Mouse (Mus musculus) heart, postnatal 36 days (tissue): Measurements from ENCODE around the gene Uchl4. TPM values are rescaled to one million over a fixed set of nuclear protein-coding genes. Genes with fewer than 3 reads are reported as not detected.
"Not testable (repeated sequence)": the region's sequence is repeated elsewhere in the genome, so short reads cannot be mapped to it uniquely, and the experiment has no call there.

Source experiments
- DNase-seq, 2 experiments: peaks; one replicate each; pipeline ENCODE4 v3.0.0; 2021 to 2022
- intact Hi-C: fragments of 180-260 bp; cut with DNase I; formaldehyde crosslinking; loops from one replicate; pipeline ENCODE4 v1.15.1; 2025
- total RNA-seq, 2 experiments: library from RNA; stranded (reverse); gene quantifications; 2 replicates each; pipeline ENCODE4 v1.2.3; 2021

The Uchl4 gene
- total RNA-seq = 1 to 10 TPM; 1.8 to 3.1 TPM

- intact Hi-C loops = loop anchor here (2.0 kb wide), 1 partner anchor 18 kb away; the partner anchor contains the start of gene Map2k1
- no peak for DNase-seq
Observed at GRCm38 (mm10) chr9:64234768-64235435, at the start of gene Uchl4. Uchl4 (plus strand) TSS chr9:64235201.

DNA sequence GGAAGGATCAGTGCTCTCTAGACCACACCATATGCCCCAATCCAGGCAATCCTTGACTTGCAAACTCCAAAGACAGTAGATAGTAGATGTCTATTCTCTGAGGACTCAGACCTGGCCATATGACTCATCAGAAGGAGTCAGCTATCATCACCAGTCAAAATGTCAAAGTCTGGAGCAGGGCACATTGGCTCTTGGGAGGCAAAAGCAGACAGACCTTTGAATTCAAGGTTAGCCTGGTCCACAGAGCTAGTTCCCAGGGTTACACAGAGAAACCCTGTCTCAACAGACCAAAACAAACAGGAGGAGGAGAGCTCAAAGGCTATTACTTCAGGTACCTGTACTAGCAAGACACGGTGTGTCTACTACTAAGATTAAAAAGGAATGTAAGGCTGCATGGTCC is 41.1 kb upstream of the Uchl4 start:
- no peak for DNase-seq
- intact Hi-C loops = no loop called here

- no peak for DNase-seq
- intact Hi-C loops = no loop called here
Observed at GRCm38 (mm10) chr9:64195554-64195953, 39.4 kb upstream of the Uchl4 start.

DNA sequence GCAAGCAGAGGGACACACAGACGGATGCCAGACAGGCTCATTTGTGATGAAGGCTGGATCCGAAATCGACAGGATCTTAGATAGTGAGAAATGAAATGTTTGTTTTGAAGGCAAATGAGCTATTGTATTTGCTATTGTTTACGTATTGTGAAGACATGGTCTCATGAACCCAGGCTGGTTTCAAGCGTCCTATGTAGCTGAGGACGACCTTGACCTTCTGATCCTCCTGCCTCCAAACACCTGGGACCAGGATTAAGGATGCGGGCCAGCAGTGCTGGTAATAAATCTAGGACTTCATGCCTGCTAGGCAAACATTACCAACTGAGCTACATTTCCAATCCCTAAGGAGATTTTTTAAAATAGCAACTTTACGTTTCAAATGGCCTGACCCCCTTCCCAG is 37.5 kb upstream of the Uchl4 start:
- intact Hi-C loops = no loop called here
- DNase-seq = no peak

DNA sequence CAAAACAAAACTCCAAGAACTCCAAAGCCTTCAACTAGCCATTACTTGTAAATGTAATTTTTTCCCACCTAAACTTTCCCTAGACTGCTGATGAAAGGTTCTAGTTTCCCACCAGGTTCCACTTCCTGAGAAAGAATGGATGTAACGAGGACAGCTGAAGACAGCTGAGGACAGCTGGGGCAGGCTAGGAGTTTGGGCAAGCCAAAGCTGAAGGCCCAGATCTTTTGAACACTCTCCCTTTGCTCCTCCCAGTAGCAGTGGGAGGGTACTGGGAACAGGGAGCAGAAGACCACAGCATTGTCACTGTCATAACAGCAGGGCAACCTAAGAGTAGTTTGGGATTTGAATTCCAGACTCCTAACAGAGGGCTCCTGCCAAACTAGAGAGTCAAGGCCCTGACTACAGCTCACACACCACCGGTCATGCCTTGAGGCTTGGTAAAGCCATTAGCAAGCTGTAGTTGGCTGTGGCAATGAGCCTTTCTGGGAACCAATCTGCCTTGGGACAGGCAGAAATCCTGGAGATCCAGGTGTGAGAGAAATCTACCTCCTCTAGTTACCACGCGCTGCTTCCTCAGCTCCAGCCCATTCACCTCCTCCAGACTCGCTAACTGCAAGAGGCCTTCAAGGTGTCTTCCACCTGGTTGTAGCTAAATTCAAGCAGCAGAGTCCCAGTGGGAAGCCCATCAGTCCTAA is 36.8 kb upstream of the Uchl4 start:
- intact Hi-C loops = no loop called here
- DNase-seq = no peak

- intact Hi-C loops, DNase-seq: not testable (repeated sequence)
Observed at GRCm38 (mm10) chr9:64198763-64199418, 36.1 kb upstream of the Uchl4 start.

DNA sequence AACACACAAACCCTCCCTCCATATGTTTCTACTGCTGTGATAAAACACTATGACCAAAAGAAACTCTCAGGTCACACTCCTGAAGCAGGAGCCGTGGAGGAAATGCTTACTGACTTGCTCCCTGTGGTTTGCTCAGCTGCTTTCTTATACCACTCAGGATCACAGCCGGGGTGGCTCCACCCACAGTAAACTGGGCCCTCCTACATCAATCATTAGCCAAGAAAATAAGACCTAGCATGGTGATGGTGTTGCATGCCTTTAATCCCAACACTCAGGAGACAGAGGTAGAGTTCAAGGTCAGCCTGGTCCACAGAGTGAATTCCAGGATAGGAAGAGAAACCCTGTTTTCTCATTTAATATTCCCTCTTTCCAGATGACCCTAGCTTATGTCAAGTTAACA is 35.1 kb upstream of the Uchl4 start:
- no peak for DNase-seq
- intact Hi-C loops = no loop called here

DNA sequence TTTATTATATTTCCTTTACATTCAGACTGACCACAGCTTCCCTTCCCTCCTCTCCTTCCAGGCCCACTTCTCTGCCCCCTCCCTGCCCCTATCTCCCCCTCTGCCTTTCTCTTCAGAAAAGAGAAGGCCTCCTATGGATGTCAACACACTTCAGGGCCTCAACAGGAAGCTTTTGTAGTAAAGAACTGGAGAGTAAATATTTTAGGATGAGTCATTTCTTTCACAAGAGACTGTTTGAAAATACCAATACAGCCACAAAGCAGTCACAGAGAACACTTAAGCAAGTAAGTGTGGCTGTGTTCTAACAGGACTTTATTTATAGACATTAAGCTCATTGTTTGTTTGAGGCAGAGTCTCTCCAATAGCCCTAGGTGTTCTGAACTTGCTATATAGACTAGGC is 32.7 kb upstream of the Uchl4 start:
- intact Hi-C loops = no loop called here
- DNase-seq = no peak

- intact Hi-C loops = no loop called here
- DNase-seq = no peak
Observed at GRCm38 (mm10) chr9:64202866-64203265, 32.1 kb upstream of the Uchl4 start.

- DNase-seq = no peak
- intact Hi-C loops = no loop called here
Observed at GRCm38 (mm10) chr9:64207509-64208084, 27.4 kb upstream of the Uchl4 start.

- no peak for DNase-seq
- intact Hi-C loops = loop anchor here (5.0 kb wide), 1 partner anchor 38 kb away; the partner anchor contains the start of gene Map2k1
Observed at GRCm38 (mm10) chr9:64214452-64214851, 20.5 kb upstream of the Uchl4 start.

DNA sequence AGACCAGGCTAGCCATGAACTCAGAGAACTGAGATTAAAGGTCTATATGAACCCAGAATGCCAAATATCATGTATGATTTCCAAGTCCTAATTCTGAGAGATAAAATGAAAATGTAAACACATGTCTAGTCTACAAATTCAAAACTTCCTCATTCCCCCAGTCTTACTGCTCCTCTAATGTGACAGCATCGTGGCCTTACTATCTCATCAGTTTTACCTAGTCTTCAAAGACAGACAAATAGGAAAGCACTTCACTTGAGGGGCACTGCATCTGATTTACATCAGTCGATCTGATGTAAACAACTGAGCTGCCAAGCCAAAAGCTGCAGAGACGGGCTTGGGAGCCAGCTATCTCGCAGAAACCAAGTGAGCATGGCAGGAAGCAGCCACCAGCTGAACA is 18.9 kb upstream of the Uchl4 start:
- intact Hi-C loops = no loop called here

GRCm38 (mm10) chr9:64216641-64217040 is 18.4 kb upstream of the Uchl4 start:
- DNase-seq = no peak
- intact Hi-C loops = no loop called here

More for the DNA sequence above, 18.9 kb upstream of the Uchl4 start:
- no peak for DNase-seq

DNA sequence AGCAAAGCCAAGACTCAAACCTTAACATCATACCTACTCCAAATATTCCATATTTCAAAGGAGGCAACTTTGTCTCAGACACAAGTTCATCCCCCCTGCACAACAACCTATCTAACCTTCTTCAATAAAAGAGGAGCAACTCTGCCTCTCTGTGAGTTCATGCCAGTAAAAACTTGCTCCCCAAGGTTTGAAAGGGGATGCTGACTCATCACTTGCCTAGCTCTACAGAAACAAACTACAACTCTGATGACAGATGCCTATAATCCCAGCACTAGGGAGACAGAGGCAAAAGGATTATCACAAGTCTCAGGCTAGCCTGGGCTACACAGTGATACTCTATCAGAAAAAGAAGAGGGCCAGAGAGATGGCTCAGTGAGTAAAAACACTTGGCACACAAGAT is 17.1 kb upstream of the Uchl4 start:
- DNase-seq = no peak
- intact Hi-C loops = no loop called here

DNA sequence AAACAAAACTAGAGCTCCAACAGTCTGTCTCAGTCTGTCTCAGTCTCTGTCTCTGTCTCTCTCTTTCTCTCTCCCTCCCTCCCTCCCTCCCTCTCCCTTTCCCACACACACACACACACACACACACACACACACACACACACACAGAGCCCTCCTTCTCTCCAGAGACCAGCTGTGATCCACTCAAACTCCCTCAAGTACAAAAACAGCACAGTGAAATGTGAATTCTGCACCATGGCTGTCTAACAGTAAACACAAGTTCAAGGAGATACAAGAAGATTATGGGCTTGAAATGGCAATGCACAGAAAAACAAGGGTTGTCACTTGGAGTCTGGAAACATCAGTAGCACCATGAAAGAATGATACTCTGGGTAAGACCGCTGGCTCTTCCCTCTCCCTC is 15.7 kb upstream of the Uchl4 start:
- DNase-seq = no peak
- intact Hi-C loops = no loop called here

GRCm38 (mm10) chr9:64219772-64220420 is 15.1 kb upstream of the Uchl4 start:
- no peak for DNase-seq
- intact Hi-C loops = no loop called here

DNA sequence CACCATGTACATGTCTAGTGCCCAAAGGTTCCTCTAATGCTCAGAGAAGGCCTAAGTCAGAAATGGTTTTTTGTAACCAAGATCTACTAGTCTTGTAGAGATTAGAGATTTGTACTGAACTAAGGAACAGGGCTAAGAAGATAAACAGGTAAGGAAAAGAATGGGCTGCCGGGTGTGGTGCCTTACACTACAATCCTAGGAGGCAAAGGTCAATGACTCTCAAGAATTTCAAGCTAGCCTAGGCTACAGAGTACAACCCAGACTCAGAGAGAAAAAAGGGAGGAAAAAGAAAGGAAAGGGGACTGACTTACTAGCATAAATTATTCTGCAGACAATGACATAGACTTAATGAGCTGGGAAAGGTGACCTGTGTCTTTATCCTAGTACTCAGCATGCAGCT is 14.4 kb upstream of the Uchl4 start:
- no peak for DNase-seq
- intact Hi-C loops = no loop called here

DNA sequence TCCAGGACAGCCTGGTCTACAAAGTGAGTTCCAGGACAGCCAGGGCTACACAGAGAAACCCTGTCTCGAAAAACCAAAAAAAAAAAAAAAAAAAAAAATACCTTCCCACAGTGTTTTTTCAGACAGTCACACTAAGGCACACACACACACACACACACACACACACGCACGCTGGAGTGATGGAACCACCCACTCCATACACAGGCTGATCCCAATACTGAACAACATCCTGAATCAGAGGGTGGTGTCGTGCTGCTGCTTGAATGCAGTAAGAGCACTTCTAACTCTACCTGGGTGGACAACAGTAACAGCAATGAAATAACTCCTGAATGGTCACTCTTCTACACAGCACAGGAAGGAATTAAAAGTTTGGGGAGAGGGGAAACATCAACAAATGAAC is 13.5 kb upstream of the Uchl4 start:
- DNase-seq = no peak
- intact Hi-C loops = no loop called here

DNA sequence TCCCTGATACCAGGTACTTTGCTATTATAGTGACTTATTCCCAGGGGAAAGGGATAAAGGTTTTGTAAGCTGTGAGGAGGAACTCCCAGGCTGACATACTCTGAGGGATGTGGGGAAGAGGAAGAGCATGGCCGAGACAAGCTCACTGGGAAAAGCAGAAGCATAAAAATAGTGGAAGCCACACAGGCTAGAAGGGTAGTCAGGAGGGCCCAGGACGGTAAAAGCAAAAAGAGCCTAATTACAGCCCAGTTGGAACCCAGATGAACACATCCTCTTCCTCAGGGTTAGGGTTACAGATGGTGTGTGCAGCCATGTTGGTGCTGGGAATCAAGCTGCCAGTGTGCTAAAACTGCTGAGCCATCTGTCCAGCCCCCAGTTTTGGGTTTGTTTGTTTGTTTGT is 12.9 kb upstream of the Uchl4 start:
- intact Hi-C loops = no loop called here
- DNase-seq = no peak

GRCm38 (mm10) chr9:64225805-64226204 is 9.2 kb upstream of the Uchl4 start:
- intact Hi-C loops = no loop called here
- no peak for DNase-seq

- DNase-seq = no peak
- intact Hi-C loops = no loop called here
Observed at GRCm38 (mm10) chr9:64227736-64228135, 7.3 kb upstream of the Uchl4 start.
